Mouse (Mus musculus): Measurements from ENCODE around the gene Glrb. TPM values are rescaled to one million over a fixed set of nuclear protein-coding genes. Genes with fewer than 3 reads are reported as not detected.

Gene Glrb
- polyA plus RNA-seq, 1 experiment from 2014 or later: 1.7 TPM

DNA sequence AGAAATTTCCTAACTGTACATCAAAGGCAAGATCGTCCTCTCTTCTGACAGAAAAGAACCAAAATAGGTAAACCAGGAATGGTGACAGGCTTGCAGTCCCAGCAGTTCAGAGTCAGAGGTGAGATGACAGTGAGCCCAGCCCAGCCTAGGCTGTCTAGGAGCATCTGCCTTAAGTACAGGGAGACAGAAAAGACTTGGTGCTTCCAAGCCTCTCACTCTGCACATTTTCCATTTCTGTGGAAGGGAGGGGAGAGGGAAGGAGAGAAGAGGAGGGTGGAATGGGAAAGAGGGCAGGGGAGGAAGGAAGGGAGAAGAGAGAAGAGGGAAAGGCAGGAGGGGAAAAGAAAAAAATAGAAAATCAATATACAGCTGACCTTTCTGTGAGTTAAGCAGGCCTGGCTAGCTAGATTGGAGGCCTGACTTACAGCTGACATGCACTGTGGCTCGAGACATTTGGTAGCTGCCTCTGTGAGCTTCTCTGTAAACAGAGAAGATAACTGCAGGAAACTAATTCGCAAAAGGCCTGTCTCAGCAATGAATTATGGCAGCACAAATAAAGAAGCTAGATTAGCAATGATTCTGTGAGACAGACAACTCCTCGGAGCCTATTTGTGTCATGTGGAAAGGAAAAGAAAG lies 20.3 kb downstream of the Glrb start:
- Histone ChIP-seq H3K27ac (ENCODE audit: low read depth, low read length) (no peak overlapping the region), H3K4me2 (replicated peaks; ENCODE audit: low read depth) (no peak overlapping the region), H3K9ac (ENCODE audit: low read depth, low read length) (no peak overlapping the region), H3K36me3 (ENCODE audit: control insufficient read depth, insufficient read depth) (no peaks in the 10 kb centered on the region), H3K4me3 (ENCODE audit: low read depth, low read length) (no peak overlapping the region), H3K9me3 (ENCODE audit: control insufficient read depth) (no peaks in the 10 kb centered on the region), H3K4me1 (replicated peaks; ENCODE audit: control insufficient read depth, insufficient read depth, low read length) (no peaks in the 10 kb centered on the region), H3K27me3 (replicated peaks; ENCODE audit: control insufficient read depth, insufficient read depth, low read length) (no peaks in the 10 kb centered on the region)
- ATAC-seq: no peak
- WGBS: 28% methylated on average over 4 of the region's 4 CpGs
- TF ChIP-seq CTCF (IDR thresholded peaks at IDR 0.05; ENCODE audit: low read depth): no peak

DNA sequence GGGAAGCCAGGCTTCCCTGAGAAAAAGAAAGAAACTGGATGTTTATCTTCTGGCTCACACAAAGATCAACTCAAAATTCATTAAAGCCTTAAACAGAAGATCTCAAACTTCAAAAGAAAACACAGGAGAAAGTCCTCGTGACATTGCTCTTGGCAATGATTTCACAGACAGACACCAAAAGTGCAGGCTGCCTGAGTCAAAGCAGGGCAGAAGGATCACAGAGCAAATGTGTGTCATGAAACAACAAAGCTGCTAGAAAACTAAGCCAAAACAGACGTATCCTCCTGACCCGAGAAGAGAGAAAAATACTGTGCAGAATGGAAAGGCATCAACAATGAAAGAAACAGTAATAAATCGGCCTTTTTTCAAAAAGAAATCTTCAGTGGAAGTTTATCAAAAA lies 22.4 kb downstream of the Glrb start:
- Histone ChIP-seq H3K36me3 (ENCODE audit: control insufficient read depth, insufficient read depth) (no peaks in the 10 kb centered on the region), H3K4me1 (replicated peaks; ENCODE audit: control insufficient read depth, insufficient read depth, low read length) (no peaks in the 10 kb centered on the region), H3K4me3 (ENCODE audit: low read depth, low read length) (no peak overlapping the region), H3K9me3 (ENCODE audit: control insufficient read depth) (no peaks in the 10 kb centered on the region), H3K4me2 (replicated peaks; ENCODE audit: low read depth) (no peak overlapping the region), H3K27me3 (replicated peaks; ENCODE audit: control insufficient read depth, insufficient read depth, low read length) (no peaks in the 10 kb centered on the region), H3K27ac (ENCODE audit: low read depth, low read length) (no peak overlapping the region), H3K9ac (ENCODE audit: low read depth, low read length) (no peak overlapping the region)
- 61% methylated on average over 4 of the region's 4 CpGs for whole genome bisulfite sequencing
- no peak for ATAC-seq
- no peak for TF ChIP-seq CTCF (IDR thresholded peaks at IDR 0.05; ENCODE audit: low read depth)

- Histone ChIP-seq H3K27me3 (replicated peaks; ENCODE audit: control insufficient read depth, insufficient read depth, low read length) (no peaks in the 10 kb centered on the region), H3K4me2 (replicated peaks; ENCODE audit: low read depth) (no peak overlapping the region), H3K27ac (ENCODE audit: low read depth, low read length) (no peak overlapping the region), H3K9me3 (ENCODE audit: control insufficient read depth) (no peaks in the 10 kb centered on the region), H3K4me3 (ENCODE audit: low read depth, low read length) (no peak overlapping the region), H3K9ac (ENCODE audit: low read depth, low read length) (no peak overlapping the region), H3K36me3 (ENCODE audit: control insufficient read depth, insufficient read depth) (no peaks in the 10 kb centered on the region), H3K4me1 (replicated peaks; ENCODE audit: control insufficient read depth, insufficient read depth, low read length) (no peaks in the 10 kb centered on the region)
- WGBS: 52% methylated on average over 1 of the region's 1 CpGs
- no peak for ATAC-seq
- TF ChIP-seq CTCF (IDR thresholded peaks at IDR 0.05; ENCODE audit: low read depth): no peak
These were observed 28.3 kb downstream of the Glrb start for GRCm38 (mm10) chr3:80885174-80885573.

- H3K9ac ChIP-seq (ENCODE audit: low read depth, low read length): no peak overlapping the region
- TF ChIP-seq CTCF (IDR thresholded peaks at IDR 0.05; ENCODE audit: low read depth): no peak
- H3K4me1 ChIP-seq (replicated peaks; ENCODE audit: control insufficient read depth, insufficient read depth, low read length): no peaks in the 10 kb centered on the region
- H3K4me2 ChIP-seq (replicated peaks; ENCODE audit: low read depth): no peak overlapping the region
- ATAC-seq: no peak
- no peaks in the 10 kb centered on the region for H3K36me3 ChIP-seq (ENCODE audit: control insufficient read depth, insufficient read depth)
- H3K4me3 ChIP-seq (ENCODE audit: low read depth, low read length): no peak overlapping the region
- H3K27ac ChIP-seq (ENCODE audit: low read depth, low read length): no peak overlapping the region
- 48% methylated on average over 6 of the region's 6 CpGs for WGBS
- no peaks in the 10 kb centered on the region for H3K27me3 ChIP-seq (replicated peaks; ENCODE audit: control insufficient read depth, insufficient read depth, low read length)
- H3K9me3 ChIP-seq (ENCODE audit: control insufficient read depth): no peaks in the 10 kb centered on the region
These were observed 29.9 kb downstream of the Glrb start for GRCm38 (mm10) chr3:80883601-80884000.

- Histone ChIP-seq H3K36me3 (ENCODE audit: control insufficient read depth, insufficient read depth) (no peaks in the 10 kb centered on the region), H3K4me1 (replicated peaks; ENCODE audit: control insufficient read depth, insufficient read depth, low read length) (no peaks in the 10 kb centered on the region), H3K27me3 (replicated peaks; ENCODE audit: control insufficient read depth, insufficient read depth, low read length) (no peaks in the 10 kb centered on the region), H3K4me2 (replicated peaks; ENCODE audit: low read depth) (no peak overlapping the region), H3K9me3 (ENCODE audit: control insufficient read depth) (no peaks in the 10 kb centered on the region), H3K9ac (ENCODE audit: low read depth, low read length) (no peak overlapping the region), H3K4me3 (ENCODE audit: low read depth, low read length) (no peak overlapping the region), H3K27ac (ENCODE audit: low read depth, low read length) (no peak overlapping the region)
- WGBS: 91% methylated on average over 6 of the region's 6 CpGs
- ATAC-seq: no peak
- no peak for TF ChIP-seq CTCF (IDR thresholded peaks at IDR 0.05; ENCODE audit: low read depth)
These were observed 32.7 kb downstream of the Glrb start for GRCm38 (mm10) chr3:80880660-80881293.

DNA sequence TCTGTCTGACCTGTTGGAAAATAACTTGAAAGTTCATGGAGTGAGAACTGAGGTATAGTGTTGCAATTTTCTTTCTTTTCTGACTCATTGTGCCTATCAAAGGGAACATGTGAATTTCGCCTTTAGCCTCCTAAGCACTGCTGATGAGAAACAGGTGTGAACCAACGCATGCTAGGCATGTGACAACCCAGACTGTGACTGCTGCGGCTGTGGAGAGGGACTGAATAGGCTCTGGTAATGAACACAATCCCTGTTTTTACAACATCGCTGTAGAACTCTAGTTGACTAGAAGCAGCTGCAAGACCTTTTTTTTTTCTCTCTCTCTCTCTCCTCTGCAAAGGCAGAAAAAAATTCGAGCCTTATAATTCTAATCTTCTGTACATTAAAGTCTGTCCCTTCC lies 34.9 kb downstream of the Glrb start:
- WGBS: 51% methylated on average over 5 of the region's 5 CpGs
- H3K36me3 ChIP-seq (ENCODE audit: control insufficient read depth, insufficient read depth): no peaks in the 10 kb centered on the region
- no peak for TF ChIP-seq CTCF (IDR thresholded peaks at IDR 0.05; ENCODE audit: low read depth)

More for the DNA sequence above, 34.9 kb downstream of the Glrb start:
- no peaks in the 10 kb centered on the region for H3K9me3 ChIP-seq (ENCODE audit: control insufficient read depth)
- no peak overlapping the region for H3K27ac ChIP-seq (ENCODE audit: low read depth, low read length)
- H3K4me1 ChIP-seq (replicated peaks; ENCODE audit: control insufficient read depth, insufficient read depth, low read length): no peaks in the 10 kb centered on the region
- H3K4me2 ChIP-seq (replicated peaks; ENCODE audit: low read depth): no peak overlapping the region
- no peak for ATAC-seq
- no peaks in the 10 kb centered on the region for H3K27me3 ChIP-seq (replicated peaks; ENCODE audit: control insufficient read depth, insufficient read depth, low read length)
- no peak overlapping the region for H3K9ac ChIP-seq (ENCODE audit: low read depth, low read length)
- no peak overlapping the region for H3K4me3 ChIP-seq (ENCODE audit: low read depth, low read length)

Data from intestine, postnatal 0 days (tissue).